Mouse (Mus musculus) retina, adult 2 months (tissue): ENCODE measurements around the gene Krt90.
A peak's percentile ranks its signal among the peaks of the same experiment; 100 is the strongest.

Experiments used
- DNase-seq: peaks from one replicate; pipeline ENCODE4 v3.0.0-alpha.2; 2012; ENCODE audit warnings: low read depth, low spot score

Gene Krt90

GRCm38 (mm10) chr15:101562850-101563249 lies at the start of gene Krt90:
Gene Krt90, minus strand, starts transcription at chr15:101562950.
- DNase-seq: no peak

GRCm38 (mm10) chr15:101599123-101599522 lies 36.4 kb upstream of the Krt90 start:
- no peak for DNase-seq

GRCm38 (mm10) chr15:101588216-101588615 lies 25.5 kb upstream of the Krt90 start:
- no peak for DNase-seq

GRCm38 (mm10) chr15:101584456-101584855 lies 21.7 kb upstream of the Krt90 start:
- no peak for DNase-seq

- no peak for DNase-seq
Observed at GRCm38 (mm10) chr15:101583211-101583965, 20.6 kb upstream of the Krt90 start.

GRCm38 (mm10) chr15:101581701-101582100 lies 19.0 kb upstream of the Krt90 start:
- no peak for DNase-seq

- DNase-seq: no peak
Observed at GRCm38 (mm10) chr15:101575506-101575905, 12.8 kb upstream of the Krt90 start.

- no peak for DNase-seq
Observed at GRCm38 (mm10) chr15:101573796-101574345, 11.1 kb upstream of the Krt90 start, which contains the start of gene Krt75. Gene Krt75, minus strand, starts transcription at chr15:101573904.

- DNase-seq: no peak
Observed at GRCm38 (mm10) chr15:101567780-101568179, 5.0 kb upstream of the Krt90 start.

- DNase-seq: no peak
Observed at GRCm38 (mm10) chr15:101558034-101558646, 4.6 kb downstream of the Krt90 start.

GRCm38 (mm10) chr15:101553169-101553568 lies 9.6 kb downstream of the Krt90 start:
- no peak for DNase-seq

GRCm38 (mm10) chr15:101552188-101552587 lies 10.6 kb downstream of the Krt90 start:
- DNase-seq: no peak

- DNase-seq: no peak
Observed at GRCm38 (mm10) chr15:101550567-101550966, 12.2 kb downstream of the Krt90 start, which contains the start of gene Krt82. Gene Krt82, minus strand, starts transcription at chr15:101550667.

GRCm38 (mm10) chr15:101544478-101544877 lies 18.3 kb downstream of the Krt90 start:
- DNase-seq: no peak

- DNase-seq: no peak
Observed at GRCm38 (mm10) chr15:101542543-101542942, 20.2 kb downstream of the Krt90 start.

- DNase-seq: no peak
Observed at GRCm38 (mm10) chr15:101538580-101538900, 24.2 kb downstream of the Krt90 start.

GRCm38 (mm10) chr15:101537864-101538579 lies 24.7 kb downstream of the Krt90 start:
- DNase-seq: no peak

- no peak for DNase-seq
Observed at GRCm38 (mm10) chr15:101536054-101536850, 26.5 kb downstream of the Krt90 start.

- no peak for DNase-seq
Observed at GRCm38 (mm10) chr15:101532720-101533119, 30.0 kb downstream of the Krt90 start, which contains the start of gene Krt84. Gene Krt84, minus strand, starts transcription at chr15:101532820.

- no peak for DNase-seq
Observed at GRCm38 (mm10) chr15:101522556-101523232, 40.1 kb downstream of the Krt90 start.

- peak; percentile 40 for DNase-seq
Observed at GRCm38 (mm10) chr15:101519792-101520191, 43.0 kb downstream of the Krt90 start.
